Mouse (Mus musculus) limb, embryonic 11.5 days (tissue): ENCODE results near the gene Hmcn1. TPM values are rescaled to one million over a fixed set of nuclear protein-coding genes. Genes with fewer than 3 reads are reported as not detected.

Source experiments
- ATAC-seq: fragments of 200-750 bp; cut with Nextera tagmentation; 2 replicates; pipeline ENCODE4 v1.8.0; 2017; ENCODE audit warnings: low read depth; ENCODE audit not compliant: insufficient number of reproducible peaks, low FRiP score, low TSS enrichment
- DNase-seq: peaks from one replicate; pipeline ENCODE4 v3.0.0-alpha.2; 2015; ENCODE audit warnings: low spot score
- H3K27ac ChIP-seq: fragments of 300-500 bp; sonication (generic); replicated peaks from 2 replicates; pipeline ENCODE4 v1.5.1; 2014; ENCODE audit warnings: low read depth, mild to moderate bottlenecking, low read length
- H3K27me3 ChIP-seq: fragments of 300-500 bp; sonication (generic); 2 replicates; pipeline ENCODE4 v1.6.1; 2014; ENCODE audit warnings: mild to moderate bottlenecking, low read length, mixed read lengths; ENCODE audit not compliant: control insufficient read depth, insufficient read depth
- H3K36me3 ChIP-seq: fragments of 300-500 bp; sonication (generic); 2 replicates; pipeline ENCODE4 v1.6.1; 2014; ENCODE audit warnings: mild to moderate bottlenecking, low read length, moderate library complexity, mixed read lengths; ENCODE audit not compliant: control insufficient read depth, insufficient read depth
- H3K4me1 ChIP-seq: fragments of 300-500 bp; sonication (generic); 2 replicates; pipeline ENCODE4 v1.6.1; 2014; ENCODE audit warnings: low read length, mixed read lengths; ENCODE audit not compliant: control insufficient read depth, insufficient read depth
- H3K4me2 ChIP-seq: fragments of 300-500 bp; sonication (generic); 2 replicates; pipeline ENCODE4 v1.6.1; 2014; ENCODE audit warnings: low read depth, mild to moderate bottlenecking, moderate library complexity; ENCODE audit not compliant: severe bottlenecking
- H3K4me3 ChIP-seq: fragments of 300-500 bp; sonication (generic); 2 replicates; pipeline ENCODE4 v1.5.1; 2014; ENCODE audit warnings: low read depth, low read length
- H3K9ac ChIP-seq: fragments of 300-500 bp; sonication (generic); 2 replicates; pipeline ENCODE4 v1.6.1; 2014; ENCODE audit warnings: mild to moderate bottlenecking, low read length
- H3K9me3 ChIP-seq: fragments of 300-500 bp; sonication (generic); 2 replicates; pipeline ENCODE4 v1.6.1; 2016; ENCODE audit warnings: low read length; ENCODE audit not compliant: control insufficient read depth
- WGBS: fragments of 180-500 bp; shearing (Covaris S2); extraction: QIAGEN DNeasy Blood & Tissue Kit; methylation state at CpG from one replicate; pipeline ENCODE4 v1.1.7; 2014; 5-methylcytosine and 5-hydroxymethylcytosine counted together
- polyA plus RNA-seq: library from polyadenylated mRNA; unstranded; fragments of >200 nt; fragmentation: Nextera tagmentation; extraction: Ambion mirVana; gene quantifications from 2 replicates; pipeline ENCODE4 v1.2.1, GENCODE M21; 2014

Gene Hmcn1
- polyA plus RNA-seq, 1 experiment from 2014 or later: 28.0 TPM

DNA sequence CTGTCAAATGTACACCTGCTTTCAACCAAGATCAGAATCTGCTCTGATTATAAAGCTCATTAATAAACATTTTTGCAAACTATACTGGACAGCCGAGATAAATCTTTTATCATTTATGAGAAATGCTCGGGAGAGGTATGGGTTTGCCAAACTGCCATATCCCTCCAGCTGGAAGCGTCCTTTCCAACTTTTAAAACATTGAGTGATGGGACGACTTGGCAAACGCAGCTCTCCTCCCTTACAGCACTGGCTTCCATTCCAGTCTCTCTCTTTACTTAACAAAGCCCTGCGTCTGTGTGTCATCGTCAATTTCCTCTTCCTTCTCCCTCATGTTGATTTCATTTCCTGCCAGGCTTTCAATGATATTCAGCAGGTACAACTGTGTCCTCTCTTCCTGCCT lies 114.8 kb downstream of the Hmcn1 start:
- no peak overlapping the region for H3K9ac ChIP-seq
- no peak overlapping the region for H3K4me2 ChIP-seq
- no peaks in the 10 kb centered on the region for H3K27me3 ChIP-seq
- no peak overlapping the region for H3K4me3 ChIP-seq
- peaks cover 4% of the 10 kb centered on the region; the same call in 1 of the 2 replicates for H3K4me1 ChIP-seq
- H3K9me3 ChIP-seq: no peaks in the 10 kb centered on the region
- H3K36me3 ChIP-seq: no peaks in the 10 kb centered on the region
- WGBS: 66% methylated on average over 7 of the region's 7 CpGs
- ATAC-seq (no peak), DNase-seq (no peak)
- H3K27ac ChIP-seq: no peak overlapping the region

DNA sequence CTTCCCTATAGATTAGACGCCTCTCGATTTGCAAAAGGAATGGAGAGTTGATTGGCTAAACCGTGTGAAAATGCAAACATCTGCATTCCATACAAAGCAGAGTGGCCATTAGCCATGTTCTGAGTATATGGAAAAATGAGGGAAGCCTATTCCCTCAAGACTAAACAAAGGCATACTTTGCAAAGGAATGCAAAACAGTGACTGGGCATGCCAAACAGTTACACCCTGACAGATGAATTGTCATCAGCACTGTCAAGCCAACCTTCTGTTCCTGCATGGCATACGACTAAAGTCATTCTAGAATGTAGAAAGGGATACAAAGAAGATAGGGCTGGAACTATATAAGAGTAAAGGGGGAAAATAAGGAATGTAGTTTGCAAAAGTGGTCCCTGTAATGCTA lies 115.3 kb downstream of the Hmcn1 start:
- no peak for DNase-seq
- WGBS: 67% methylated on average over 4 of the region's 4 CpGs

DNA sequence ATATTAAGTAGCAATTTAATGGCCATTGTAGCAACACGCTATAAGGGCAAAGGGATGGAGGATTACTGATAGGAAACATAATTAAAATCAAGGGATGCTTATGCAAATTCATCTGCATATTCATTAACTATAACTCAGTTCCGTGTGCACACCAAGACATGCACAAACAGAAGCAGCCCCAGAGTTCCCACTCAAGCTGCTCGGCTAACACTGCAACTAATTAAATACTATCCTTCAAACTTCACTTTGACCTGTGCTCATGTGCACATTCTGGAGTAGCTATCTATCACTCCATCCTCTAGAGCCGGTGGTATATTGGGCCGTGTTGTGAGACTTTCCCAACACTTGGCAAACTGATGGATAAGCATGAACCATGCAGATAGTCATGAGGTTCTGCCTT lies 119.2 kb downstream of the Hmcn1 start:
- H3K9me3 ChIP-seq: no peaks in the 10 kb centered on the region
- no peak overlapping the region for H3K9ac ChIP-seq
- H3K4me3 ChIP-seq: no peak overlapping the region
- peaks cover 4% of the 10 kb centered on the region; the same call in 1 of the 2 replicates for H3K4me1 ChIP-seq
- no peak for ATAC-seq
- no peak for DNase-seq
- no peaks in the 10 kb centered on the region for H3K36me3 ChIP-seq
- no peak overlapping the region for H3K4me2 ChIP-seq
- H3K27ac ChIP-seq: no peak overlapping the region
- WGBS: 79% methylated on average over 5 of the region's 5 CpGs
- H3K27me3 ChIP-seq: no peaks in the 10 kb centered on the region

More for the DNA sequence above, 115.3 kb downstream of the Hmcn1 start:
- Histone ChIP-seq H3K4me3 (no peak overlapping the region), H3K36me3 (no peaks in the 10 kb centered on the region), H3K27ac (no peak overlapping the region), H3K4me2 (no peak overlapping the region), H3K9me3 (no peaks in the 10 kb centered on the region), H3K9ac (no peak overlapping the region), H3K4me1 (peaks cover 4% of the 10 kb centered on the region; the same call in 1 of the 2 replicates), H3K27me3 (no peaks in the 10 kb centered on the region)
- no peak for ATAC-seq

DNA sequence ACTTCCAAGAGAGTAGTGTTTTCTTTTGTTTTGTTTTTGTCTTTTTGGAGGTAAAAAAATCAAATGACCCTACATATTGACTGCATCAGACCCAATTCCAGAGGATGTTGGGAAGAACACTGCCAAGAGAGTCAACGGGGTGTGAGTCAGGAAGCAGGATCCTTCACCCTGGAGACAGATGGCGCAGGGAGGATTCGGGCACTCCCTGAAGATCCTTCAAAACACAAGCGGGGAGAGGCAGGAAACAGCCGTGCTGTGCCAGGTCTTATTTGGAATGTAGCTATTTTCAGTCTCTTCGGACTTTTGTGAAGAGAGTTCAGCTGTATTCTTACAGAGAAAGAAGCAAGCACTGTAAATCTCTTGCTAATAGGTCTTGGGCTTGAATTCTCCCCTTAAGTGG lies 120.0 kb downstream of the Hmcn1 start:
- Histone ChIP-seq H3K9me3 (no peaks in the 10 kb centered on the region), H3K36me3 (no peaks in the 10 kb centered on the region), H3K9ac (no peak overlapping the region), H3K27ac (no peak overlapping the region), H3K4me1 (peaks cover 4% of the 10 kb centered on the region; the same call in 1 of the 2 replicates), H3K4me3 (no peak overlapping the region), H3K27me3 (no peaks in the 10 kb centered on the region), H3K4me2 (no peak overlapping the region)
- ATAC-seq (no peak), DNase-seq (no peak)
- 72% methylated on average over 6 of the region's 6 CpGs for WGBS

DNA sequence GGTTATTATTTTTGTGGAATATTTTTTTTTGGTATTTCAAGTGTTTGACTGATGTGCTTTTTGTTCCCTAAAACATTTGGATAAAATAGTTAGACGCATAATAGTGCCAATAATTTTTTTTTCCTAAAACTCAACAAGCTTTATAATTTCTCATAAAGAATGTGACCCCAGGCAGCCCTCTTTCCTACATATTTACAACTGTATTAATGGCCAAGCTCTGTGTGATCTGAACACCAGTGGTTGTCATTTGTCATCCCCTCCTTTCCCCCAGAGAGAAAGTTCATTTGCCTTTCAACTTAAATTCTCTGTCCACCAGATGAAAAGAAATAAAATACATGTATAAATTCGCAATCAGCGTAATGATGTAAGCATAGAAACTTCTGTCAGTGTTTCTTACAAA lies 121.1 kb downstream of the Hmcn1 start:
- Histone ChIP-seq H3K27me3 (no peaks in the 10 kb centered on the region), H3K27ac (no peak overlapping the region), H3K9ac (no peak overlapping the region), H3K4me1 (no peaks in the 10 kb centered on the region), H3K4me2 (no peak overlapping the region), H3K4me3 (no peak overlapping the region), H3K9me3 (no peaks in the 10 kb centered on the region), H3K36me3 (no peaks in the 10 kb centered on the region)
- DNase-seq: no peak
- ATAC-seq: no peak
- WGBS: 89% methylated on average over 3 of the region's 3 CpGs

DNA sequence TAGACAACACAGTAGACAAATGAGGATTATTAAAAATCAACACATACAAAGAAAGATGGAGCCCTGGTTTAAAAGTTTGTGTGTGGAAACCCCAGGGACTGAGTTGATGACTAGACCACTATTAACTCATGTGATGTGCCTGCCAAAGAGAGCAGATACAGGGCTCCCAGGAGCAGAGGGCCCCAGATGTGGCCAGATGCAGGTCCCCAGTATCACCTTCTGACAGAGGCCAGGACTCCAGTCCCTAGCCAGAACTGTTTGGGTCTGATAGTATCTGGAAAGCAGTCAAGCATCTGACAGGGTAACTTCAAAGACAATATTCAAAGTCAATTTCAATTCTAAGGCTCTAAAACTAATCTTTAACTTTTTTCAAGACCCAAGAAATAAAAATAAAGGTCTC lies 124.0 kb downstream of the Hmcn1 start:
- Histone ChIP-seq H3K4me2 (no peak overlapping the region), H3K27me3 (no peaks in the 10 kb centered on the region), H3K4me3 (no peak overlapping the region), H3K9ac (no peak overlapping the region), H3K36me3 (no peaks in the 10 kb centered on the region), H3K4me1 (no peaks in the 10 kb centered on the region), H3K9me3 (no peaks in the 10 kb centered on the region), H3K27ac (no peak overlapping the region)
- ATAC-seq (no peak), DNase-seq (no peak)

DNA sequence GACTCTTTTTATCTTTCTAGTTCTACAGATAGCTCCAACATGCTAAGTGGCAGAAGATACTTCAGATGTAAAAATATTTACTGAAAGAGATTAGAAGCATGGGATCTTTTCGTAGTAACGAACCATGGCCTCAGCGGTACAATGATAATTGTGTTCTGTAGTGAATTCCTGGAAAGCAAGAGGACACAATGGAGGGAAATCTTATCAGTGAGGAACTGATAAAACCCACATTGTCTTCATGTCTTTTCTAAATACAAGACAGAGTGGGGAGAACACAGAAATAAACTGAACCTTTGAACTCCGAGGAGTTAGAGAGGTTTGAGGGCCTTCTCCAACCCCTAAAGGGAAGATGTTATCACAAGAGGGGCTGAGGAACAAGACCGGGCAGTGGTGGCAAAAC lies 126.6 kb downstream of the Hmcn1 start:
- H3K27ac ChIP-seq: no peak overlapping the region
- H3K4me2 ChIP-seq: no peak overlapping the region
- H3K4me1 ChIP-seq: no peaks in the 10 kb centered on the region
- no peak for ATAC-seq
- H3K4me3 ChIP-seq: no peak overlapping the region
- no peaks in the 10 kb centered on the region for H3K9me3 ChIP-seq
- H3K27me3 ChIP-seq: no peaks in the 10 kb centered on the region
- no peak for DNase-seq
- whole genome bisulfite sequencing: 85% methylated on average over 5 of the region's 5 CpGs
- no peaks in the 10 kb centered on the region for H3K36me3 ChIP-seq
- no peak overlapping the region for H3K9ac ChIP-seq

DNA sequence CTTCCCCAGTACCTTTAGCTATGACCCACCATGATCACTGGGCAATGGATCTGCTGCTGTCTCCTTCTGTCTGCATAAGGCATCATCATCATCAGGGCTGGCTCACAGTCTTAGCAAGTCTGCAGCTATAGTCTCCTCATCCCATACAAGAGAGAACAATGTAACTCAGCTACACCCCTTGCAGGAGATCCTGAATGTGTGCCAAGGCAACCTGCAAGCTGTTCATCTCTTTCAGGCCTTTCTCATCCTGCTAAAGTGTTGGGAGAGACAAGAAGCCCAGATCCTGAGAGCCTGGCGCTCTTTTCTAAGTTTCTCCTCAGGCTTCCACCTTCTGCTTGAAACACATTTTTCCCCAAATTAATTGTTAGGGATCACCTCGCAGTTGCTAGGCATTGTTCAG lies 135.5 kb downstream of the Hmcn1 start:
- H3K4me1 ChIP-seq: no peaks in the 10 kb centered on the region
- H3K4me3 ChIP-seq: no peak overlapping the region
- H3K27me3 ChIP-seq: no peaks in the 10 kb centered on the region
- H3K36me3 ChIP-seq: no peaks in the 10 kb centered on the region
- H3K27ac ChIP-seq: no peak overlapping the region
- no peaks in the 10 kb centered on the region for H3K9me3 ChIP-seq
- 90% methylated on average over 2 of the region's 2 CpGs for WGBS
- H3K9ac ChIP-seq: no peak overlapping the region
- no peak overlapping the region for H3K4me2 ChIP-seq
- DNase-seq: no peak
- no peak for ATAC-seq

DNA sequence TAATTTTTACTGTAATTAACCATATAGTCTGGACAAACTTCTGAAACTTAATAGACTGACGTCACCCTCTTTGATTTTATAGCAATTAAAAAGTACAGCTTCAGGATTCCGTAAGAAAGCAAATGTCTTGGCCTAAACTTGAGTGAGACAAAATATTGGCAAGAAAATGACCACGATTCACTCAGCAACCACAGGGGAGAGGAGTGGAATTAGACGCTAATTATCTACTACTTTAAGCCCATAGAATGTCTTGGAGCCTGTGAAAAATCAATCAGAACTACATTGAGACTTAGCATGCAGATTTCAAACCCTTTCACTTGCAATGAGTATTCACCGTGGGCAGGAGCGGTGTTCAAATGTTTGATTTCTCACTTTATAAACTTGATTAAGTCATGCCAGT lies 159.8 kb downstream of the Hmcn1 start:
- 88% methylated on average over 6 of the region's 6 CpGs for WGBS
- no peak for ATAC-seq
- DNase-seq: no peak
- Histone ChIP-seq H3K9ac (no peak overlapping the region), H3K36me3 (no peaks in the 10 kb centered on the region), H3K4me3 (no peak overlapping the region), H3K4me1 (0 out of 2 replicates have a peak, but pooled peaks cover 2% of the 10 kb centered on the region), H3K9me3 (no peaks in the 10 kb centered on the region), H3K27ac (no peak overlapping the region), H3K4me2 (no peak overlapping the region), H3K27me3 (no peaks in the 10 kb centered on the region)
